In genomic region chr4:32359634-32360033, GRCm38 (mm10) we compare ENCODE assay signal across 12 mouse cellular contexts.
DNase-seq lines count a peak whose midpoint lies in the region; ATAC-seq and TF ChIP-seq lines count a peak whose summit lies in the region.
"Had no signal": no experiment of that assay in that cellular context is flagged by ENCODE, and none has a peak within 500 bp of the region (broad histone marks: within the 10 kb centered on the region; RNA-seq: fewer than 3 reads in every experiment).

No protein-coding gene starts in this region.

- H3K9me3 ChIP-seq in lung, embryonic 14.5 days (ENCODE audit: low read depth, low read length): no peaks in the 10 kb centered on the region
- no peaks in the 10 kb centered on the region for H3K9me3 ChIP-seq in forebrain, embryonic 13.5 days (replicated peaks)
- no peaks in the 10 kb centered on the region for H3K9me3 ChIP-seq in limb, embryonic 10.5 days (replicated peaks)
- no peaks in the 10 kb centered on the region for H3K9me3 ChIP-seq in neural tube, embryonic 15.5 days (replicated peaks)
- H3K9me3 ChIP-seq: stomach, embryonic 15.5 days had no signal

- no peak overlapping the region for H3K9ac ChIP-seq in lung, embryonic 14.5 days
- H3K9ac ChIP-seq in forebrain, embryonic 13.5 days: 0 out of 2 replicates have a peak overlapping the region, but pooled peaks have one; percentile 16
- H3K9ac ChIP-seq in neural tube, embryonic 15.5 days (replicated peaks): no peak overlapping the region
- H3K9ac ChIP-seq: liver, postnatal 0 days; stomach, embryonic 15.5 days had no signal

- ATAC-seq in lung, embryonic 14.5 days (ENCODE audit: insufficient read depth): no peak
- 0 out of 2 replicates have a peak, but pooled peaks have one; percentile 13 for ATAC-seq in forebrain, embryonic 13.5 days
- peak; percentile 21; the same call in 1 of the 2 replicates for ATAC-seq in neural tube, embryonic 15.5 days (ENCODE audit: low FRiP score)
- ATAC-seq: liver, postnatal 0 days had no signal

- no peak for TF ChIP-seq CTCF in lung, embryonic 14.5 days (IDR thresholded peaks at IDR 0.05; ENCODE audit: low read depth)
- no peak for TF ChIP-seq CTCF in lung, adult 2 months (IDR thresholded peaks at IDR 0.05; ENCODE audit: insufficient read depth, low read length)
- TF ChIP-seq CTCF in cerebellum, adult 2 months (IDR thresholded peaks at IDR 0.05; ENCODE audit: borderline replicate concordance, insufficient read depth, low read depth, low read length): no peak

- no peak overlapping the region for H3K4me3 ChIP-seq in lung, embryonic 14.5 days (ENCODE audit: low read depth, low read length)
- no peak overlapping the region for H3K4me3 ChIP-seq in lung, adult 2 months (replicated peaks; ENCODE audit: extremely low read depth, low read depth, low read length)
- H3K4me3 ChIP-seq in forebrain, embryonic 13.5 days: no peak overlapping the region
- H3K4me3 ChIP-seq in limb, embryonic 10.5 days: no peak overlapping the region
- no peak overlapping the region for H3K4me3 ChIP-seq in neural tube, embryonic 15.5 days (replicated peaks)
- H3K4me3 ChIP-seq in cerebellum, adult 2 months (replicated peaks; ENCODE audit: insufficient read depth, low read depth, low read length): no peak overlapping the region
- H3K4me3 ChIP-seq: erythroblast, embryonic 14.5 days; stomach, embryonic 15.5 days had no signal

- no peak for TF ChIP-seq POLR2A in lung, adult 2 months (IDR thresholded peaks at IDR 0.05; ENCODE audit: borderline replicate concordance, extremely low read depth, low read depth, low read length)
- no peak for TF ChIP-seq POLR2A in cerebellum, adult 2 months (IDR thresholded peaks at IDR 0.05; ENCODE audit: borderline replicate concordance, insufficient read depth, low read length)

- WGBS in lung, embryonic 14.5 days: 51% methylated on average over 3 of the region's 3 CpGs
- WGBS in lung, adult 2 months: 41% methylated on average over 3 of the region's 3 CpGs
- 19% methylated on average over 3 of the region's 3 CpGs for WGBS in forebrain, embryonic 13.5 days
- 70% methylated on average over 3 of the region's 3 CpGs for WGBS in limb, embryonic 10.5 days
- 48% methylated on average over 3 of the region's 3 CpGs for WGBS in neural tube, embryonic 15.5 days
- 67% methylated on average over 3 of the region's 3 CpGs for WGBS in cerebellum, adult 2 months

- peaks cover 28% of the 10 kb centered on the region for H3K4me1 ChIP-seq in lung, embryonic 14.5 days (ENCODE audit: insufficient read depth)
- peaks cover 23% of the 10 kb centered on the region for H3K4me1 ChIP-seq in lung, adult 2 months (ENCODE audit: control insufficient read depth, insufficient read depth, low read length)
- H3K4me1 ChIP-seq in forebrain, embryonic 13.5 days: peaks cover 62% of the 10 kb centered on the region
- H3K4me1 ChIP-seq in limb, embryonic 10.5 days: peaks cover 67% of the 10 kb centered on the region
- H3K4me1 ChIP-seq in neural tube, embryonic 15.5 days: peaks cover 47% of the 10 kb centered on the region
- H3K4me1 ChIP-seq in cerebellum, adult 2 months (ENCODE audit: control insufficient read depth, insufficient read depth, low read length): peaks cover 10% of the 10 kb centered on the region

- DNase-seq in lung, embryonic 14.5 days: no peak
- no peak for DNase-seq in lung, adult 2 months
- DNase-seq in limb, embryonic 10.5 days (ENCODE audit: low spot score): no peak
- no peak for DNase-seq in cerebellum, adult 2 months
- DNase-seq in natural killer cell, adult 2 months (ENCODE audit: low spot score in 2 of 2): no peak
- DNase-seq: kidney, adult 2 months; layer of hippocampus, adult 9-11 months; liver, postnatal 0 days had no signal

- no peaks in the 10 kb centered on the region for H3K27me3 ChIP-seq in lung, embryonic 14.5 days (ENCODE audit: insufficient read depth, low read length)
- no peaks in the 10 kb centered on the region for H3K27me3 ChIP-seq in forebrain, embryonic 13.5 days
- H3K27me3 ChIP-seq in limb, embryonic 10.5 days (ENCODE audit: low read depth, poor library complexity, severe bottlenecking): no peaks in the 10 kb centered on the region
- H3K27me3 ChIP-seq in neural tube, embryonic 15.5 days (replicated peaks): no peaks in the 10 kb centered on the region
- no peaks in the 10 kb centered on the region for H3K27me3 ChIP-seq in cerebellum, adult 2 months (ENCODE audit: control insufficient read depth, insufficient read depth, low read length)
- H3K27me3 ChIP-seq: stomach, embryonic 15.5 days had no signal

- no peak overlapping the region for H3K4me2 ChIP-seq in lung, embryonic 14.5 days
- H3K4me2 ChIP-seq in forebrain, embryonic 13.5 days: peak overlapping the region; percentile 27; the same call in 1 of the 2 replicates
- 0 out of 2 replicates have a peak overlapping the region, but pooled peaks have one; percentile 13 for H3K4me2 ChIP-seq in neural tube, embryonic 15.5 days
- H3K4me2 ChIP-seq: stomach, embryonic 15.5 days had no signal

- H3K27ac ChIP-seq in lung, embryonic 14.5 days (ENCODE audit: low read depth): peak overlapping the region; percentile 31; the same call in 1 of the 2 replicates
- peak overlapping the region; percentile 62 for H3K27ac ChIP-seq in forebrain, embryonic 13.5 days
- 0 out of 2 replicates have a peak overlapping the region, but pooled peaks have one; percentile 31 for H3K27ac ChIP-seq in limb, embryonic 10.5 days
- H3K27ac ChIP-seq in neural tube, embryonic 15.5 days (replicated peaks): peak overlapping the region; percentile 77
- H3K27ac ChIP-seq in cerebellum, adult 2 months (ENCODE audit: insufficient read depth, low read length): no peak overlapping the region
- H3K27ac ChIP-seq: stomach, embryonic 15.5 days had no signal

- no peaks in the 10 kb centered on the region for H3K36me3 ChIP-seq in lung, embryonic 14.5 days (ENCODE audit: insufficient read depth)
- peaks cover 7% of the 10 kb centered on the region; the same call in 1 of the 2 replicates for H3K36me3 ChIP-seq in forebrain, embryonic 13.5 days (ENCODE audit: poor library complexity, severe bottlenecking)
- H3K36me3 ChIP-seq in limb, embryonic 10.5 days: peaks cover 2% of the 10 kb centered on the region; the same call in 1 of the 2 replicates
- H3K36me3 ChIP-seq in neural tube, embryonic 15.5 days: no peaks in the 10 kb centered on the region
- H3K36me3 ChIP-seq: stomach, embryonic 15.5 days had no signal
